Mouse (Mus musculus): Measurements from ENCODE around the gene Epb41l5. TPM values are rescaled to one million over a fixed set of nuclear protein-coding genes. Genes with fewer than 3 reads are reported as not detected.

Gene Epb41l5
- total RNA-seq, 2 experiments from 2014 or later, result 10.5 to 11.5 TPM

GRCm38 (mm10) chr1:119503808-119504207 lies 145.0 kb downstream of the Epb41l5 start:
- intact Hi-C loops (cut with DNase I), result no loop called here
- DNase-seq, result no peak

GRCm38 (mm10) chr1:119503181-119503580 lies 145.6 kb downstream of the Epb41l5 start:
- intact Hi-C loops (cut with DNase I), result no loop called here
- no peak for DNase-seq

- DNase-seq, result no peak
- intact Hi-C loops (cut with DNase I), result no loop called here
Observed at GRCm38 (mm10) chr1:119502729-119503128, 146.1 kb downstream of the Epb41l5 start.

- DNase-seq, result no peak
- intact Hi-C loops (cut with DNase I), result no loop called here
Observed at GRCm38 (mm10) chr1:119501881-119502280, 146.9 kb downstream of the Epb41l5 start.

GRCm38 (mm10) chr1:119499456-119499855 lies 149.3 kb downstream of the Epb41l5 start:
- no peak for DNase-seq
- intact Hi-C loops (cut with DNase I), result no loop called here

GRCm38 (mm10) chr1:119498536-119499231 lies 150.1 kb downstream of the Epb41l5 start:
- DNase-seq, result no peak
- intact Hi-C loops (cut with DNase I), result no loop called here

- intact Hi-C loops (cut with DNase I), result no loop called here
- DNase-seq, result no peak
Observed at GRCm38 (mm10) chr1:119497346-119498004, 151.3 kb downstream of the Epb41l5 start.

GRCm38 (mm10) chr1:119495396-119495775 lies 153.4 kb downstream of the Epb41l5 start:
- intact Hi-C loops (cut with DNase I), result no loop called here
- peak; percentile 48 for DNase-seq

Other genes with a start within 250 kb of the Epb41l5 start
- gene Inhbb, start 226.8 kb downstream of the Epb41l5 start, total RNA-seq (2021), result 10 to 100 TPM; 10.6 to 11.7 TPM
- gene Ralb, start 144.2 kb downstream of the Epb41l5 start, total RNA-seq (2021), result 10 to 100 TPM; 42.5 to 43.0 TPM
- gene Tmem185b, start 122.8 kb downstream of the Epb41l5 start, total RNA-seq (2021), result 10 to 100 TPM; 14.1 to 15.3 TPM
- 10 to 100 TPM; 37.2 to 39.0 TPM for gene Ptpn4, start 188.6 kb upstream of the Epb41l5 start, total RNA-seq (2021)

All from left cerebral cortex, postnatal 4 days (tissue).